Mouse (Mus musculus) lung, postnatal 36 days (tissue): ENCODE results near the gene Sgsm1.
"Not testable (repeated sequence)": the region's sequence is repeated elsewhere in the genome, so short reads cannot be mapped to it uniquely, and the experiment has no call there.

Experiments
- DNase-seq: peaks from one replicate; pipeline ENCODE4 v3.0.0; 2022; ENCODE audit warnings: mixed read lengths

Sgsm1 gene

GRCm38 (mm10) chr5:113310377-113311003, at the start of gene Sgsm1:
TSS of gene Sgsm1 (minus strand) at chr5:113310786.
- peak; percentile 83 for DNase-seq

DNA sequence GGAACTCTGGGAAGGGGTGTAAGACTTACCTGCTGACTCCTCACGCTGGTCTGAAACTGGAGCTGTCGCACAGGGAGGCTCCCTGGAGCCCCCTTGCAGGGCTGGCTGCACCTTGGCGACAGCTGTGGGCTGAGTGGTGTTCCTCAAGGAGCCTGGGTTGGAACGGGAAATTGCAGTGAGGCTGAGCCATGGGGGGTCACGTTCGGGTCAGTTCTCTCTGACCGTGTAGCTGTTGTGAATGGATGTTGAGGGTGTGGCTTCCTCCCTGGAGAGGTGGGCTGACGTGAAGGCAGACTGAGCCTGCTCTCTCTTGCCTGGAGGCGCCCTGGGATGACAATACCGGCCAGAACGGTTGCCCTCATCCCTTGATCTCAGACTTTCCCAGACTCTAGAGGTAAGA, 48.2 kb upstream of the Sgsm1 start:
- no peak for DNase-seq

- no peak for DNase-seq
These were observed 47.1 kb upstream of the Sgsm1 start for GRCm38 (mm10) chr5:113357656-113358055.

GRCm38 (mm10) chr5:113357186-113357585, 46.6 kb upstream of the Sgsm1 start, which contains the start of gene Aym1:
TSS of gene Aym1 (plus strand) at chr5:113357294.
- DNase-seq, result no peak

- no peak for DNase-seq
These were observed 43.7 kb upstream of the Sgsm1 start for GRCm38 (mm10) chr5:113354311-113354710.

DNA sequence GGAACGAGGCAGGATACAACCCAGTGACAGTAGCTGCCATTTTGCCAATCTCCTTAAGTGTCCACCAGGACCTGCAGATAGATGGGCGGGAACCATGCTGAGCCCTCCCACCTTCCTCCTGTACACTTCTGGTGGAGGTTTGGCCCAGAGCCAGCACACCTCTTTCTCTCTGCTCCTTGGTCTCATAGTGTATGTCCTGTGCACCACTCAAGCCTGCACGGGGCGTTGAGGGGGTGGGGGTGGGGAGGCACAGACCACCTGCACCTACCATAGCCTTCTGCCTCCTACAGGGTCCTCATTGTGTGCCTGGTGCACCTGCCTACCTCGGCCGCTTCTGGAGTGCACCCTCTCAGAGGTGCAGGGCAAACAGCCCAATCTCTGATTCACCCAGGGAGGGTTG, 42.0 kb upstream of the Sgsm1 start:
- no peak for DNase-seq

GRCm38 (mm10) chr5:113351768-113352167, 41.2 kb upstream of the Sgsm1 start:
- DNase-seq, result no peak

DNA sequence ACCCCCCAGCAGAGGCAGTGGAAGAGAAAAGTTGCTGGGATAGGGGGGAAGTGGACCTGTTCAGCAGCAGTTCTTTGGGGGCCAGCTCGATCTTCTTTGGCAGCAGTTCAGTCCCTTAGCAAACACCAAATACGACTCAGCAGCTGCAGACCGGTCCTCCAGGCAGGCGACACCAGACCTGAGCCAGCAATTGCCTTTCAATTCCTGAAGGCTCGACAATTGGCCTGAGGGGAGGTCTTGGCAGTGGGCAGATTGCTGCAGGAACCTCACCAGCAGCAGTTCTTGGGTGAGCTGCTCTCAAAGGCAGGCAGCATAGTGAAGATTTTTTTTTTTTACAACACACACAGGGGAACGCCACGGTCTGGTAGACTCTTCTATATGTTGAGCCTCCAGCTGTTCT, 39.2 kb upstream of the Sgsm1 start:
- DNase-seq, result no peak

DNA sequence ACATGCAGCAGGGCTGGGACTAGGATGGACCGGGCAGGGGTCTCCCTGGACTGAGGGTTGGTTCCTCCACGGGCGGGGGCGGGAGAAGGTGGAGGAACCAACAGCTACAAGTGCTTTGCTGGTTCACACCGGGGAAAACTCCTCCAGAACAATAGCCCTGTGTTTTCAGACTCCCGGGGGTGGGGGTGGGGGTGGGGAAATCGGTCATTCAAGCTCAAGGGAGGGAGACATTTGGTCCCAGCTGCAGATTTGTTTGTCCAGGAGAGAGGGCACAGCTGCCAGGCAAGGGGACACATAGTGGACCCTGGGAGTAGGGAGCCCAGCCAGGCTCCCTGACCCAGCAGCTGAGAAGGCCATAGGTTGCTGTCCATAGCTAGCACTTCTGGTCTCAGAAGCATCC, 38.6 kb upstream of the Sgsm1 start:
- DNase-seq, result no peak

GRCm38 (mm10) chr5:113348597-113348996, 38.0 kb upstream of the Sgsm1 start:
- no peak for DNase-seq

GRCm38 (mm10) chr5:113347593-113347992, 37.0 kb upstream of the Sgsm1 start:
- DNase-seq, result no peak

DNA sequence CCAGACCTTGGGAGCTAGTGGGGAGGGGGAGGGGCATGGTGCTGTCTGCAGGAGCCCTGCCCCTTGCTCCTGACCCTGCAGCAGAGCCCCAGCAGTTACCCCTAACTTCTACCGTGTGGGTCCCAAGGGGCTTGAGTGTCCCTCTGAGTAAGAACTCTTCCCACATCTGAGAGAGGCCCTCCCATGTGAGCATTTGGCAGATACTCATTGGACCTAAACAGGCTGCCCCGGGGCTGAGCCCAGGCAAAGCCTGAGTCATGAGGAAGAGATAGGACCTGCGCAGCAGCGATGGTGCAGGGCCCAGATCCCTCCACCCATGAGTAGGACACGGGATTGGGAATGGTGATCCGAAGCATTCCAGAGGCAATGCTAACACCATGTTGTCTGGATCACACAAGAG, 36.1 kb upstream of the Sgsm1 start:
- not testable (repeated sequence) for DNase-seq

- no peak for DNase-seq
These were observed 35.2 kb upstream of the Sgsm1 start for GRCm38 (mm10) chr5:113345781-113346180.

DNA sequence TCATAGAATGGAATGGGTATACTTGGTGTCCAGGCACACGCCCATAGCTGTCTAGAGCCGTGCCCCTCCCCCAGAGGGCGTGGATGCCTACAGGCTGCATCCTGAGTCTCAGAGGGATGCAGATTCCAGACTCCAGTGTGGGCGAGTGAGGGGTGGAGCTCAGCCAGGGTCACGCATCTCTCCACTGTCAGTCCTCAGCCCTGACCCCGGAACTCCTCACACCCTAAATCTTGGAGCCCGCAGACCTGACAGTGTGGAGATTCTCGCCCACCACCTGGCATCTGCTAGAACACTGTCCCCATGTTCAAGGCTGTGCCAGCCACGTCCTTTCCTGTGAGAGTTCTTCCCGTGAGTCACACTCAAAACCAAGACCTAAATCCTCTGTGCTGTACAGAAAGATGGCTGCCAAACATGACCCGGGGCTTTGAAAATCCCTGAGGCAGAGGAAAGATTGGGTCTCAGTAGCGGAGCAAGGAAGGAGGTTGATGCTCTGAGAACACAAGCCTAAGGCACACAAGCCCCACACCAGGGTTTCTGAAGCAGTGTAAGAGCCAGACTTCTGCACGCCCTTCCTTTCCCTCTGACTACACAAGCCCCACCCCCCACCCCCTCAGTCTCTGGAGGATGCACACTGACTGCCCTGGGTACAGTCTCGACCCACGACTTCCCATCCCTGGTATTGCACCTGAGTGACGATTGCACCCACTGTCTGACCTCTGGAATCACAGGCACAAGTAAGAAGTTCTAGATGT, 34.2 kb upstream of the Sgsm1 start:
- DNase-seq, result no peak

- DNase-seq, result no peak
These were observed 25.7 kb upstream of the Sgsm1 start for GRCm38 (mm10) chr5:113336281-113336680.

- no peak for DNase-seq
These were observed 25.1 kb upstream of the Sgsm1 start for GRCm38 (mm10) chr5:113335732-113336131.

DNA sequence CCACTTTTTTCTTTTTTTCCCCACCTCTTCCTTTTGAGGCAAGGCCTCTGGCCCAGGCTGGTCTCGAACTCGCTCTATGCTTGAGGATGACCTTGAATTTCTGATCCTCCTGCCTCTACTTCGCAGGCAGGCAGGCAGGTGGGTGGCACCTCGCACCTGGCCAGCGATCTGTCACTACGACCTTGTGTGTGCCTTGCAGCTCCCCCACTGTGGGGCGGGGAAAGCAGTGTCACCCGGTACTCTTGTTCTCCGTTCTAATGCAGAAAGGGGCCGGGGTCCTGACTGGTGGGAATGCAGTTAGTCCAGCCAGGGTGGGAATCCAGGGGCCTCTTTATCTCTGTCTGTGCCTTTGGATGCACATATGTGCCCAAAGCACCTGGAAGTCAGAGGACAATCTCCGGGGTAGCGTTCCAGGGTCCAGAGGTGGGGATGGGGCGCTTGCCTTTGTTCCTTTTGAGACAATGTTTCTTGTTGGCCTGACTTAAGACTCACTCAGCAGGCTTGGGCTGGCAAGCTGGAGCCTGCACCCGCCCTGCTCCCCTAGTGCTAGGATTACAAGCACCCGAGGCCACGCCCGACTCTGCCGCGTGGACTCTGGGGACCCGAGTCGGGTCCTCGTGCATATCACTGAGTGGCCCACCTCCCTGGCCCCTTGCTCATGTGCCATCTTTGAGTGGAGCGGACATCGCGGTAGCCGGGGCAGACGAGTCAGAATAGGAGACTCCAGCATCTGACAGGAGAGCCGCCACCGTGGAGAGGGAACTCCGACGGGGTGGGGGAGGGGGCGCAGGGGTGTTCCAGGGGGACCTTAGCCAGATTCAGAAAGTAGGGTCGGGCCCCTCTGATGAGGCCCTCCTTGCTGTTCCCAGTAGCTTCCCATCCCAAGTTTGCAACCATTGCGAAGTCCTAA, 24.3 kb upstream of the Sgsm1 start:
- DNase-seq, result no peak

- no peak for DNase-seq
These were observed 22.3 kb upstream of the Sgsm1 start for GRCm38 (mm10) chr5:113332899-113333298.

DNA sequence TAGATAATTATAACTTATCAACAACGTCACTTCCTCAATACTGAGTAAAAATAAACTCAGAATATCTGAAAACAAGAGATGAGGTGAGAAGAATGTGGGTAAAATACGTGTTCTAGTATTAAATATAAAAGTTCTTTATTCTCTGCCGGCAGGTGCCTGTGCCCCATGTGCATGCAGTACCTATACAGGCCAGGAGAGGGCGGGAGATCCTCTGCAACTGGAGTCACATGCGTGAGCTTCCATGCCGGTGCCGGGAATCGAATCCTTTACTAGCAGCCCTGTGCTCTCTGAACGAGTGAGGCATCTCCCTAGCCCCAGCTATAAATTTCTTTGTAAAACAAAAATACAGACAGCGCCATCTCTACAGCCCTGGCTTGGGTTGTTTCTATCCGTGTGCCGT, 21.7 kb upstream of the Sgsm1 start:
- peak; percentile 15 for DNase-seq

- no peak for DNase-seq
These were observed 19.6 kb upstream of the Sgsm1 start for GRCm38 (mm10) chr5:113330202-113330601.

- no peak for DNase-seq
These were observed 18.9 kb upstream of the Sgsm1 start for GRCm38 (mm10) chr5:113329463-113329862.

DNA sequence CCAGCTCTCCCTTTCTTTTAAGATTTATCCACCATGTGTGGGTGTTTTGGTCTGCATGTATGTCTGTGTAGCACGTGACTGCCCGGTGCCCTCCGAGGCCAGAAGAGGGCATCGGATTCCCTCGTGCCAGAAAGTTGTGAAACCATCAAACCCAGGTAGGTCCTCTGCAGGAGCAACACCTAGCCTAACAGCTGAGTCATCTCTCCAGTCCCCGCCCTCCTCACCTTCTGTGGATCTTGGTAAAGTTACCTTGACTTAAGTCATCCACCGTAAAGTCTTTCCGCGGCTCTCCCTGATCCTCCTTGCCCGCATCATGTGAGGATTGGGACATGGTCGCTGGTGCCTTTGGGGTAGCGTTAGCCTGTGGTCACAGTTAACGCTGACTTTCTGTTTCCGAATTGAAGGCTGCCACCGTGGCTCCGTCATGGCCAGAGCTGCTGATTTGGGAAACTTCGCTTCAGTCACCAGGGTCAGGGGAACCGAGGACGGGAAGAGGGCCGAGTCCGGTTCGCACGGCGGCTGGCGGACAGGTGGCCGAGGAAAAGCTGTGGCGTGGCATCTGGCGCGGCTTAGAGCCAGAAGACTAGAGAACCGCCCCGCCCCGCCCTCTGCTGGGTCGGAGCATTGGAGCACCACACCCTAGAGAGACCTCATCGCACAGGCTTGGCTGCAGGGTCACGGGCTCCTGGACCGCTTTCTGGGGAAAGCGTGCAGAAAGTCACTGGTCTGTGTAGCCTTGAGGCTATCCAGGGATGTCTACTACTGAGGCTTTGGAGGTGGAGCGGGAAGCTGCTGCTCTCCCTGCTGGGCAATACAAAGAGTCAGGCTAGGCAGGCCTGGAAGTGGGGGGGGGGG, 13.4 kb upstream of the Sgsm1 start:
- peak; percentile 40 for DNase-seq

DNA sequence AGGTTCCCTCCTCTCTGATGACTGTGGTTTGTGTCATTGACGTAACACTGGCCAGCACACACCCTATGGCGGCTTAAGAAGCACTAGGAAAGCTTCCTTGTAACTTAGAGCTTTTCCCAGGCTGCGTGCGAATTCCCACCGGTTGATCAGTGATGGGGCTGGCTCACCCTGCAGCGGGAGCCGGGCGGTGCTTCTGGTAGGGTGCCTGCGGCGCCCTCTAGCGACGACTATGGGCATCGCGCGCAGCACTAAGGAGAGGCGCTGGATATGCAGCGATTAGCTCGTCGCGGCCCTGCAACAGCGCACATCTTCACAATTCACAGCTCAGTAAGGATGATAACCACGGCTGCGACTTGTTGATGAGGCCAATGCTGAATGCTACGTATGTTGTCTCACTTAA, 3.4 kb upstream of the Sgsm1 start:
- DNase-seq, result peak; percentile 83
